Mouse (Mus musculus) retina, embryonic 14.5 days (tissue): ENCODE measurements at regions not wholly inside any gene's neighbourhood (a gene's known extent, or its start where the extent isn't known, plus 50 kb on each side); places are given as distances from the start of the nearest gene placed in this dataset.
A peak's percentile ranks its signal among the peaks of the same experiment; 100 is the strongest.

Experiments used
- DNase-seq: peaks from one replicate; pipeline ENCODE4 v3.0.0-alpha.2; 2015; ENCODE audit warnings: low spot score

DNA sequence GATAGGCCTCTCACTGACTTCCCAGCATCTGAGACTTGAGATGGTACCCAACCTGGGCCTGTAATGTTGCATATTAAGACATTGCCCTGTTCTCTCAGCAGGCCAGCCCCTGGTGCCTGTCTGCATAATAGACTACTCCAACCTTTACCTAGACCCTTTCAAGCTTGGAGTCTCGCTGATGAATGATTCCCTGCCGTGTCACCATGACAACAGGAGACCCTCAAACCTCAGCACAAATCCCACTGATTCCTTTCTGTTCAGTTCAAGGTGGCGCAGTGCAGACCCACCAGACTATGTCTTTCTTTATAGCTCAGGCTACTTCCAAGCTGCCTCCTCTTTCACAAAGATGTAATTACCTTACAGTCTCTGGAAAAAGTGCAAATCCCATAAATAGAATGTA is 172.0 kb downstream of the Dcdc2c start:
- DNase-seq = no peak

DNA sequence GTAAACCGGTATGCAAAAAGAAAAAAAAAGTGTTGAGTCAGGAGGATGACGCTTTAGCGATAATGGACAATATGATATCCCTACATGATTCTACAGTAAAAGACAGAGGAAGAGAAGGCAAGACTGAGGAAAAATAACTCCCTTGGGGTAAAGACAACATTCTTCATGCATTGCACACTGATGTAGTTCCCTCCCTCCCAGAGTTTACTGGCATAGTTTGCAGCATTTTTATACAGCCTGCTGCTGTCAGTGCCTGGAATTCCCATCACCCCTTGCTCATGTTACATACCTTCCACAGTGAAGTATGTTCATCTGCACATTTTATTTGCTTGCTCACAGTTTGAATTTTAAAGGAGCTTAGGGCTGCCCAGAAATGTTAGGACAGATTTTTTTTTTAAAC is 174.2 kb downstream of the Dcdc2c start:
- no peak for DNase-seq

GRCm38 (mm10) chr12:28377373-28377772 is 174.8 kb downstream of the Dcdc2c start:
- peak; percentile 15 for DNase-seq

DNA sequence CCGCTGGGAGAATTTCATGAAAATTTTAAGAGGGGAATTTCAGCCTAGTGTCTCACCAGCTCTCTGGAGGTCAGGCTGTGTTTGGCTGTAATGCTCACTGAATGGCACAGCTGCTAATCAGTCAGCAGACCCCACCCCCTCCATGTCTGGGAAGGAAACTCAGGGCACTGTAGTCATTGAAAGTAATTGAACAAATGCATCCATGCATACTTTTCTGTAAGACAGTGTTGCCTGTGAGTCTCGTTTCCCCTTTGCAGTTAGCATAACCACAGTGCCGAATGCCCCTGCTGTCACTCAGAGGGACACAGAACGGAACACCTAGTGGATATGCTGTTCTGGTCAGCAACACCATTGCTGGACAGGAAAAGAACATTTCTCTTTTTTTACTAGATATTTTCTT is 175.4 kb downstream of the Dcdc2c start:
- DNase-seq = peak; percentile 81

DNA sequence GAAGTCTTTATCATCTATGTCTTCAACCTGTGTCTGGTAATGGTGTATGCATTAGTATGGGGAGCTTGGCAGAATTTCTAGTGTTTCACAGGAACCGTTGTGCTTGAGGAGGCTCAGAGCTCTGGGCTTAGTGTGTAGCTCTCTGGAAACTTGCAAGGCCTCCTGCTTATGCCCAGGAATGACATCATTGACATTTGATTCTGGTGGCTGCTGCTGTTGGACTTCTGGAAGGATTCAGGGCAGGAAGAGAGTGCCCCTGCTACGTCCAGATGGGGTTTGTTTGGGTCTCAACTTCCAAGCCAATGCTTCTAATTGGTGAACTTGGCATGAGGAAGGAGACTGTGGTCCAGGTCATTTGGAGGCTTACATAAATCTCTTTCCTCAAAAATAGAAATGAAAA is 186.9 kb downstream of the Dcdc2c start:
- no peak for DNase-seq

- DNase-seq = no peak
Observed at GRCm38 (mm10) chr12:28358737-28359333, 193.4 kb downstream of the Dcdc2c start.

DNA sequence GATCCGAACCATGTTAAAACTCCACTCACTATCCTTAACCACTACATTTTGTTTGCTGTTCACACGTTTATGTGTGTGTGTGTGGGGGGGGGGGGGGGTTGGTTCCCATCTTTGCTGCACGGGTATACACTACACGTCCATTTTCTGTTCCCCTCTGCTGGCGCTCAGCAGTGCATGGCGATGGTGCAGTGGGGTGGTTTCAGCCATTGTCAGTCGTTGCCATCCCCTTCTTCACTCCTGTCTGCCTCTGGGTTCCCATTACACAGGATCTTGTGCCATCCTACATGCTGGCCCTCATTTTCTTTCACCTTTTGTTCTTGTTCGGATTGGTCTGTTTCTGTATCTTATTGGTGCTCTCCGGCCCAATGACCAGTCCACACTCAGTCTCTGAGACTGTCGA is 194.4 kb downstream of the Dcdc2c start:
- no peak for DNase-seq

GRCm38 (mm10) chr12:28353140-28353539 is 199.1 kb downstream of the Dcdc2c start:
- no peak for DNase-seq

DNA sequence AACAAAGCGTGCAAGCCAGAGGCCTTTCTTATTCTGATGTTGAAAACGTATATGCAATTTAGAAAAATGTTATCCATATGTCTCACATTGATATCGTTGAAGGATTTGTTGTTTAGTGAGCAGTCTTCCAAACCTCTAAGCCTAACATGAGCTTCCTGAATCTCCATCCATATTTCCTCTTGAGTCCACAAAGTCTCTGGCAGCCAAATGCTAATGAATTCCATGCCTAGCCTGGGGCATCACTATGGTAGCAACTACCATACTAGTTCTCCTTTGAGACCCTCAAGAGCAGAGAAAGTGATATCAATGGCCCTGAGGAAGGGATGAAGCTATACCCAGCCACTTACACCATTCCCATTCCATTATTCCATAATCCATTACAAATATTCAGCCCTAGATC is 199.6 kb downstream of the Dcdc2c start:
- DNase-seq = no peak

- no peak for DNase-seq
Observed at GRCm38 (mm10) chr12:28342735-28343134, 209.5 kb downstream of the Dcdc2c start.

DNA sequence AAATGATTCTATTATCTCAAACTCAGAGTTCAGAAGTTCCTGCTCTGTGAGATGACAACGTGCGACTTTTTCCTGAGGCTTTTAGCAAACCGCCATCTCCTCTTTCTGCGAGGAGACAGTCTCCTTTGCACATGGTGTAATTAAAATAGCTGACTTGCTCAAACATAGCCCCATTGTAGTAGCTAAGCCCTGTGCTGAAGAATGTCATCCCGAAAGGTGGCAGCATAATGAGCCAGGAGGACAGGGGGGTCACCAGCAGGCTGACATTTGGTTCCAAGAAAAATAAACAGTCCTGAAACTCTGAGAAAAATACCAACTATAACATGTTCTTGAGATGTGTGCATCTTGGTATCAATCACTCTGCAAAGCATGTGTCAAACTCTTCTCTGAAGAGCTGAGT is 219.6 kb downstream of the Dcdc2c start:
- DNase-seq = no peak

GRCm38 (mm10) chr12:28331843-28332242 is 220.4 kb downstream of the Dcdc2c start:
- no peak for DNase-seq

- DNase-seq = peak; percentile 27
Observed at GRCm38 (mm10) chr12:28323659-28324058, 228.5 kb downstream of the Dcdc2c start.

GRCm38 (mm10) chr12:28309226-28309625 is 243.0 kb downstream of the Dcdc2c start:
- no peak for DNase-seq

GRCm38 (mm10) chr12:28302038-28302581 is 250.1 kb downstream of the Dcdc2c start:
- no peak for DNase-seq

GRCm38 (mm10) chr12:28288376-28288896 is 263.8 kb downstream of the Dcdc2c start:
- DNase-seq = no peak

DNA sequence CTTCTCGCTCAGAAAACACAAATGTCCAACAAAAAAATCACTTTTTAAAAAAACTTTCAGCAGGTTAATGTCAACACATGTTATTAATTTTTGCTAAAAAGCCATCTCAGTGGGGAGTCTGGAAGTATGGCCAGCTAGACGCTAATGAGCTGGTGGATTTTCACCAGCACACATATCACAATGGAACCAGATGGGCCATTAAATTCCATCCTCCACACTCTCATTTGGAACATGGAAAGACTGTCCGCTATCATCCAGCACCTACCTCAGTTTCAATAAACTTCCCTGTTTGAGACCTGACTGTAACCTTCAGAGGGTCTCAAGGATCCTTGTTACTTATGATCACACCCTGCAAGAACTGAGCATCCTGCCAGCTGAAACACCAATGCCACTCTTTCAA is 296.7 kb downstream of the Dcdc2c start:
- DNase-seq = no peak

GRCm38 (mm10) chr12:28250526-28250925 is 301.7 kb downstream of the Dcdc2c start:
- DNase-seq = no peak

- peak; percentile 45 for DNase-seq
Observed at GRCm38 (mm10) chr12:28248749-28249148, 303.4 kb downstream of the Dcdc2c start.

GRCm38 (mm10) chr12:28248287-28248686 is 303.9 kb downstream of the Dcdc2c start:
- no peak for DNase-seq

GRCm38 (mm10) chr12:28238016-28238415 is 314.2 kb downstream of the Dcdc2c start:
- DNase-seq = no peak

GRCm38 (mm10) chr12:28237041-28237440 is 315.2 kb downstream of the Dcdc2c start:
- DNase-seq = no peak

- no peak for DNase-seq
Observed at GRCm38 (mm10) chr12:28202847-28203246, 349.4 kb downstream of the Dcdc2c start.

DNA sequence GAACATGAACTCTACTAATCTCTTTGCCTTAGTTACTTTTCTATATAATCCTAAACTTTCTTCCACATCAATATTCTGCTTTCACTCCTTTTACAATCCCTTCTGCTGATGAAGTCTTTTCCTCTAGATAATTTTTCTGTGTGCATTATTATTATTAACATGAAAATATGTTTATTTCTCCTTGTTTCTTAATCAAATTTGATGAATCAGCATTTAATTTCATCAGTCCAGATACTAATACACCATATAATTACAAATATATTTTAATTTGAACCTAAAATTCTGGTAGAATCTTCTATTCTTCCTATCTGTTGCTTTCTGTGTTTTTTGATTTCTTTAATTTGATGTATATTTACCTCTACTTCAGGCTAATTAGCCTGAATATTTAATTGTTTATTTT is 365.5 kb downstream of the Dcdc2c start:
- no peak for DNase-seq
